Mouse (Mus musculus): ENCODE data around the gene Slc24a2. TPM values are rescaled to one million over a fixed set of nuclear protein-coding genes. Genes with fewer than 3 reads are reported as not detected.

Gene Slc24a2
- polyA plus RNA-seq, 1 experiment from 2014 or later = 0.05 TPM

- H3K4me1 ChIP-seq (replicated peaks; ENCODE audit: control insufficient read depth, insufficient read depth) = no peaks in the 10 kb centered on the region
- no peak for TF ChIP-seq CTCF (IDR thresholded peaks at IDR 0.05; ENCODE audit: low read depth)
- no peak for TF ChIP-seq EP300 (optimal IDR thresholded peaks at IDR 0.05)
- H3K4me3 ChIP-seq (ENCODE audit: low read depth, low read length) = no peak overlapping the region
- no peak overlapping the region for H3K9ac ChIP-seq (ENCODE audit: low read length)
- no peaks in the 10 kb centered on the region for H3K9me3 ChIP-seq (ENCODE audit: control insufficient read depth, low read length)
- H3K27ac ChIP-seq (replicated peaks) = no peak overlapping the region
- 92% methylated on average over 5 of the region's 5 CpGs for WGBS
- no peaks in the 10 kb centered on the region for H3K36me3 ChIP-seq (ENCODE audit: control insufficient read depth, insufficient read depth, low read length)
- no peak for DNase-seq (ENCODE audit: low spot score)
- no peak for ATAC-seq (ENCODE audit: low FRiP score, low TSS enrichment)
- no peak overlapping the region for H3K4me2 ChIP-seq (replicated peaks; ENCODE audit: low read depth)
- H3K27me3 ChIP-seq (ENCODE audit: control insufficient read depth, insufficient read depth, low read length) = no peaks in the 10 kb centered on the region
These were observed 177.4 kb downstream of the Slc24a2 start for GRCm38 (mm10) chr4:87052881-87053280.

GRCm38 (mm10) chr4:87049061-87049460 is 181.2 kb downstream of the Slc24a2 start:
- no peak for TF ChIP-seq EP300 (optimal IDR thresholded peaks at IDR 0.05)
- no peak for TF ChIP-seq CTCF (IDR thresholded peaks at IDR 0.05; ENCODE audit: low read depth)

DNA sequence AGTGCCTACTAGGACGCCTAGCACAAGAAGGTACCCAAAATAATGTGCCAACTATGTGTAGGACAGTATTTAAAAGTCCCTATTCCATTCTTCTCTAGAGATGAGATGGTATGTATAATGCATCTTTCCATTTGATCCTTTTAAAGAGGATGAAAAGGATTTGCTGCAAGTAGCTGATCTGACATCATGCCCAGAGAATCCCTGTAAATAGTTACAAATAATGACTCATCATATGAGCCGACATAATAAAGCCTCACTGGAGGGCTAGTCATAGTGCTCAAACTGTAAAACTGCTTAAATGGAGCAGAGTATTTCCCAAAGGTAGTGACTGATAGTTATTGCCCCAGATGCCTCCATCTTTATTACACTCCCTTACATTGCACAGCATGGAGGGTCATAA is 183.1 kb downstream of the Slc24a2 start:
- H3K4me2 ChIP-seq (replicated peaks; ENCODE audit: low read depth) = no peak overlapping the region
- no peak overlapping the region for H3K9ac ChIP-seq (ENCODE audit: low read length)
- H3K9me3 ChIP-seq (ENCODE audit: control insufficient read depth, low read length) = no peaks in the 10 kb centered on the region
- no peak for ATAC-seq (ENCODE audit: low FRiP score, low TSS enrichment)
- H3K4me1 ChIP-seq (replicated peaks; ENCODE audit: control insufficient read depth, insufficient read depth) = no peaks in the 10 kb centered on the region
- no peak for TF ChIP-seq EP300 (optimal IDR thresholded peaks at IDR 0.05)
- TF ChIP-seq CTCF (IDR thresholded peaks at IDR 0.05; ENCODE audit: low read depth) = no peak
- no peaks in the 10 kb centered on the region for H3K27me3 ChIP-seq (ENCODE audit: control insufficient read depth, insufficient read depth, low read length)
- no peaks in the 10 kb centered on the region for H3K36me3 ChIP-seq (ENCODE audit: control insufficient read depth, insufficient read depth, low read length)
- H3K4me3 ChIP-seq (ENCODE audit: low read depth, low read length) = no peak overlapping the region
- DNase-seq (ENCODE audit: low spot score) = no peak
- WGBS = 56% methylated on average over 2 of the region's 2 CpGs
- H3K27ac ChIP-seq (replicated peaks) = no peak overlapping the region

More at GRCm38 (mm10) chr4:87049061-87049460, 181.2 kb downstream of the Slc24a2 start:
- no peak overlapping the region for H3K27ac ChIP-seq (replicated peaks)
- H3K9ac ChIP-seq (ENCODE audit: low read length) = no peak overlapping the region
- no peaks in the 10 kb centered on the region for H3K36me3 ChIP-seq (ENCODE audit: control insufficient read depth, insufficient read depth, low read length)
- H3K4me2 ChIP-seq (replicated peaks; ENCODE audit: low read depth) = no peak overlapping the region
- 64% methylated on average over 3 of the region's 3 CpGs for WGBS
- ATAC-seq (ENCODE audit: low FRiP score, low TSS enrichment) = no peak
- no peaks in the 10 kb centered on the region for H3K27me3 ChIP-seq (ENCODE audit: control insufficient read depth, insufficient read depth, low read length)
- H3K4me3 ChIP-seq (ENCODE audit: low read depth, low read length) = no peak overlapping the region
- no peak for DNase-seq (ENCODE audit: low spot score)
- no peaks in the 10 kb centered on the region for H3K4me1 ChIP-seq (replicated peaks; ENCODE audit: control insufficient read depth, insufficient read depth)
- no peaks in the 10 kb centered on the region for H3K9me3 ChIP-seq (ENCODE audit: control insufficient read depth, low read length)

DNA sequence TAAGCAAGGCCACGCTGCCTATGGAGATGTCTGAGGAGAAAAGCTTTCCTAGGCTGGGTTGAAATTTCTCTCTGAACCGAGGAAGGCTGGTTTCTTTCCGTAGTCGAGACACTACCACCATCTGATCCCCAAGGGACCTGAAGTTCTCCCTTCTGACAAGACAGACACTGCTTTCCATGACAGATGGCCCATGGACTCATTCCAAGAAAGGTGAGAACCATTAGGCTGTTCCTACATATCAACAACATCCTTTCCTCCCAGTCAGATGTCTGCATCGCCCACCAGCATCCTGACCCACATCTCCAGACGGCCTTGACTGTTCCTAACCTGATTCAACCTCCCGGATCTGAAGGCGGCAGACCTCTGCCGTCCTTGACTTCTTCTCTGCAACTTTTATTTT is 187.0 kb downstream of the Slc24a2 start:
- no peak for ATAC-seq (ENCODE audit: low FRiP score, low TSS enrichment)
- Histone ChIP-seq H3K36me3 (ENCODE audit: control insufficient read depth, insufficient read depth, low read length) (no peaks in the 10 kb centered on the region), H3K27me3 (ENCODE audit: control insufficient read depth, insufficient read depth, low read length) (no peaks in the 10 kb centered on the region), H3K9me3 (ENCODE audit: control insufficient read depth, low read length) (no peaks in the 10 kb centered on the region), H3K4me3 (ENCODE audit: low read depth, low read length) (no peak overlapping the region), H3K9ac (ENCODE audit: low read length) (no peak overlapping the region), H3K4me1 (replicated peaks; ENCODE audit: control insufficient read depth, insufficient read depth) (no peaks in the 10 kb centered on the region), H3K27ac (replicated peaks) (no peak overlapping the region), H3K4me2 (replicated peaks; ENCODE audit: low read depth) (no peak overlapping the region)
- 84% methylated on average over 9 of the region's 9 CpGs for WGBS
- DNase-seq (ENCODE audit: low spot score) = no peak
- TF ChIP-seq EP300 (optimal IDR thresholded peaks at IDR 0.05) (no peak), CTCF (IDR thresholded peaks at IDR 0.05; ENCODE audit: low read depth) (no peak)

DNA sequence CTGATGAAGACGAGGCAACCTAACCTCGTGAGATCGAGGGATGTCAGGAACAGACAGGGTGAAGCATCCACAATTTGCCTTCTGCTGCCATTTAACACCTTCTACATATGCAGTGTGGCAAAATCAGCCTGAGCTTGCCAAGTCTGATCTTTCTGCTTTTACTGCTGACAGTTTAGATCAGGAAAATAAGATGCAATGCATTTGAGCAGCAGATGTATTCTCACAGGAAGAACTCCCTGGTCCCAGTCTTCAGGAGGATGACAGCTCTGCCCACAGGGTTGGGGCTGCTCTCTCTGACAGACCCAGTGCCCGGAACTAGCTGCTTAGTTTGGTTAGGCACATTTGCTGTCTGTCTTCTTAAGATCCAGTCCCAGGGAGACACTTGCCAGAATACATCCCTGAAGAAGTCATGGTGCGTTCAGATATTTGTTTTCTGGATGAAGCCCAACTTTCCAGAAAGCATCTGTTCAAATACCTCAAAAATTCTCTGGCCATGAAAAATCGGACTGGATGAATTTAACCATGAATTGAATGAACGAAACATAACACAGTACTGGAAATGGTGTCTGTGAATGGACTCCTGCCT is 188.8 kb downstream of the Slc24a2 start:
- Histone ChIP-seq H3K27ac (replicated peaks) (no peak overlapping the region), H3K4me1 (replicated peaks; ENCODE audit: control insufficient read depth, insufficient read depth) (no peaks in the 10 kb centered on the region), H3K4me3 (ENCODE audit: low read depth, low read length) (no peak overlapping the region), H3K4me2 (replicated peaks; ENCODE audit: low read depth) (no peak overlapping the region), H3K36me3 (ENCODE audit: control insufficient read depth, insufficient read depth, low read length) (no peaks in the 10 kb centered on the region), H3K9ac (ENCODE audit: low read length) (no peak overlapping the region), H3K9me3 (ENCODE audit: control insufficient read depth, low read length) (no peaks in the 10 kb centered on the region), H3K27me3 (ENCODE audit: control insufficient read depth, insufficient read depth, low read length) (no peaks in the 10 kb centered on the region)
- DNase-seq (ENCODE audit: low spot score) = no peak
- TF ChIP-seq EP300 (optimal IDR thresholded peaks at IDR 0.05) (no peak), CTCF (IDR thresholded peaks at IDR 0.05; ENCODE audit: low read depth) (no peak)
- 54% methylated on average over 7 of the region's 7 CpGs for WGBS
- ATAC-seq (ENCODE audit: low FRiP score, low TSS enrichment) = no peak

DNA sequence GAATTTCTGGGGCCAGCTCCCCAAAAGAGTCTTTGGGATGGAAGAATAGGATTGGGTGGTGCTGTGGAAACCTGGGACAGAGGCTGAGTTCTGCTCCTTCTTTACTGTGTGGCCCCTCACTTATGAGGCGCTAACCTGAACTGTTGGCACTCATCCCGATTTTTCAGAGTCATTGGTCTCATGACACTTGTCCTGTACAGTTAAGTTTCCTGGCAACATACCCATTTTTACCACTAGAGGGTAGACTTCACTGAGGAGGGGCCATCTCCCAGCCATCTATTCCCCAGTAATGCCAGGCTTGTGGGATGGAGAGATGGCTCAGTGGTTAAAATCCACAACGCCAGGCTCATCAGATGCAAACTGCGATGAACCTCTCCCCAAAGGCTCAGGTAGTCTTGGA is 192.7 kb downstream of the Slc24a2 start:
- TF ChIP-seq EP300 (optimal IDR thresholded peaks at IDR 0.05) (no peak), CTCF (IDR thresholded peaks at IDR 0.05; ENCODE audit: low read depth) (peak; percentile 65)
- whole genome bisulfite sequencing = 75% methylated on average over 4 of the region's 4 CpGs
- DNase-seq (ENCODE audit: low spot score) = no peak

More for the DNA sequence above, 192.7 kb downstream of the Slc24a2 start:
- Histone ChIP-seq H3K27me3 (ENCODE audit: control insufficient read depth, insufficient read depth, low read length) (no peaks in the 10 kb centered on the region), H3K4me2 (replicated peaks; ENCODE audit: low read depth) (no peak overlapping the region), H3K9me3 (ENCODE audit: control insufficient read depth, low read length) (no peaks in the 10 kb centered on the region), H3K27ac (replicated peaks) (no peak overlapping the region), H3K4me1 (replicated peaks; ENCODE audit: control insufficient read depth, insufficient read depth) (no peaks in the 10 kb centered on the region), H3K4me3 (ENCODE audit: low read depth, low read length) (no peak overlapping the region), H3K36me3 (ENCODE audit: control insufficient read depth, insufficient read depth, low read length) (no peaks in the 10 kb centered on the region), H3K9ac (ENCODE audit: low read length) (no peak overlapping the region)
- no peak for ATAC-seq (ENCODE audit: low FRiP score, low TSS enrichment)

Data from stomach, postnatal 0 days (tissue).